Mouse (Mus musculus) erythroblast, adult 5-6 weeks (primary cell): Measurements from ENCODE around the gene Osbpl7. TPM values are rescaled to one million over a fixed set of nuclear protein-coding genes. Genes with fewer than 3 reads are reported as not detected.

Source experiments
- total RNA-seq, 2 experiments: library from RNA; stranded (forward) in 1 of 2; stranded (reverse) in 1 of 2; fragments of 150-400 nt in 1 of 2; fragments of 200-764, 138-1000 nt in 1 of 2; gene quantifications; 2 replicates each; pipeline versions ENCODE4 v1.2.3 to v1.2.4; 2015 to 2017; ENCODE audit warnings: low replicate concordance in 2 of 2

Gene Osbpl7
- total RNA-seq, 2 experiments from 2014 or later, result 5.7 to 7.3 TPM

Other genes starting within 250 kb of the Osbpl7 start
- 27.0 and 27.1 TPM in 2 replicates for gene Nfe2l1, start 220.7 kb upstream of the Osbpl7 start, total RNA-seq (2015; ENCODE audit: low replicate concordance)
- 26.5 and 32.5 TPM in 2 replicates for gene Nfe2l1, start 220.7 kb upstream of the Osbpl7 start, total RNA-seq (2017; ENCODE audit: low replicate concordance)
- gene Copz2, start 200.8 kb upstream of the Osbpl7 start, total RNA-seq (2015; ENCODE audit: low replicate concordance), result not detected in 2 replicates
- not detected in 2 replicates for gene Copz2, start 200.8 kb upstream of the Osbpl7 start, total RNA-seq (2017; ENCODE audit: low replicate concordance)
- gene Cdk5rap3, start 134.1 kb upstream of the Osbpl7 start, total RNA-seq (2015; ENCODE audit: low replicate concordance), result 6.1 and 8.6 TPM in 2 replicates
- 6.8 and 17.3 TPM in 2 replicates for gene Cdk5rap3, start 134.1 kb upstream of the Osbpl7 start, total RNA-seq (2017; ENCODE audit: low replicate concordance)
- gene Prr15l, start 122.5 kb upstream of the Osbpl7 start, total RNA-seq (2015; ENCODE audit: low replicate concordance), result not detected in 2 replicates
- 0.94 and 1.3 TPM in 2 replicates for gene Prr15l, start 122.5 kb upstream of the Osbpl7 start, total RNA-seq (2017; ENCODE audit: low replicate concordance)
- 231 and 288 TPM in 2 replicates for gene Pnpo, start 106.6 kb upstream of the Osbpl7 start, total RNA-seq (2015; ENCODE audit: low replicate concordance)
- gene Pnpo, start 106.6 kb upstream of the Osbpl7 start, total RNA-seq (2017; ENCODE audit: low replicate concordance), result 381 and 405 TPM in 2 replicates
- 16.1 and 17.1 TPM in 2 replicates for gene Sp2, start 67.7 kb upstream of the Osbpl7 start, total RNA-seq (2015; ENCODE audit: low replicate concordance)
- gene Sp2, start 67.7 kb upstream of the Osbpl7 start, total RNA-seq (2017; ENCODE audit: low replicate concordance), result 4.4 and 6.1 TPM in 2 replicates
- not detected in 2 replicates for gene Sp6, start 37.2 kb upstream of the Osbpl7 start, total RNA-seq (2015; ENCODE audit: low replicate concordance)
- not detected in 2 replicates for gene Sp6, start 37.2 kb upstream of the Osbpl7 start, total RNA-seq (2017; ENCODE audit: low replicate concordance)
- gene Scrn2, start 20.7 kb upstream of the Osbpl7 start, total RNA-seq (2015; ENCODE audit: low replicate concordance), result 0.84 TPM in 1 of 2 replicates, not detected in the other
- 2.0 and 3.1 TPM in 2 replicates for gene Scrn2, start 20.7 kb upstream of the Osbpl7 start, total RNA-seq (2017; ENCODE audit: low replicate concordance)
- 6.5 TPM in 1 of 2 replicates, not detected in the other for gene Lrrc46, start 9.2 kb upstream of the Osbpl7 start, total RNA-seq (2015; ENCODE audit: low replicate concordance)
- 0.17 TPM in 1 of 2 replicates, not detected in the other for gene Lrrc46, start 9.2 kb upstream of the Osbpl7 start, total RNA-seq (2017; ENCODE audit: low replicate concordance)
- gene Mrpl10, start 9.1 kb upstream of the Osbpl7 start, total RNA-seq (2015; ENCODE audit: low replicate concordance), result 8.8 TPM in 2 replicates
- 5.6 and 6.2 TPM in 2 replicates for gene Mrpl10, start 9.1 kb upstream of the Osbpl7 start, total RNA-seq (2017; ENCODE audit: low replicate concordance)
- not detected in 2 replicates for gene Tbx21, start 64.7 kb downstream of the Osbpl7 start, total RNA-seq (2015; ENCODE audit: low replicate concordance)
- not detected in 2 replicates for gene Tbx21, start 64.7 kb downstream of the Osbpl7 start, total RNA-seq (2017; ENCODE audit: low replicate concordance)
- 0.96 and 2.7 TPM in 2 replicates for gene Tbkbp1, start 100.9 kb downstream of the Osbpl7 start, total RNA-seq (2015; ENCODE audit: low replicate concordance)
- gene Tbkbp1, start 100.9 kb downstream of the Osbpl7 start, total RNA-seq (2017; ENCODE audit: low replicate concordance), result 0.70 and 6.3 TPM in 2 replicates
- 30.6 and 42.6 TPM in 2 replicates for gene Kpnb1, start 137.3 kb downstream of the Osbpl7 start, total RNA-seq (2015; ENCODE audit: low replicate concordance)
- 102 and 119 TPM in 2 replicates for gene Kpnb1, start 137.3 kb downstream of the Osbpl7 start, total RNA-seq (2017; ENCODE audit: low replicate concordance)
- gene Npepps, start 230.0 kb downstream of the Osbpl7 start, total RNA-seq (2015; ENCODE audit: low replicate concordance), result 18.1 and 21.7 TPM in 2 replicates
- gene Npepps, start 230.0 kb downstream of the Osbpl7 start, total RNA-seq (2017; ENCODE audit: low replicate concordance), result 7.2 and 21.7 TPM in 2 replicates